Mouse (Mus musculus) E14TG2a.4 (cell line): Measurements from ENCODE around the gene Serinc4.

Experiments used
- CTCF ChIP-seq: conservative IDR thresholded peaks from 2 replicates; pipeline ENCODE4 v1.5.1; 2014; ENCODE audit warnings: low read length
- NANOG ChIP-seq: IDR thresholded peaks from 2 replicates; pipeline ENCODE4 v1.6.1; 2014; ENCODE audit warnings: borderline replicate concordance, low read length, mixed read lengths
- POU5F1 ChIP-seq: IDR thresholded peaks from 2 replicates; pipeline ENCODE4 v1.6.1; 2014; ENCODE audit warnings: low read length, borderline replicate concordance

DNA sequence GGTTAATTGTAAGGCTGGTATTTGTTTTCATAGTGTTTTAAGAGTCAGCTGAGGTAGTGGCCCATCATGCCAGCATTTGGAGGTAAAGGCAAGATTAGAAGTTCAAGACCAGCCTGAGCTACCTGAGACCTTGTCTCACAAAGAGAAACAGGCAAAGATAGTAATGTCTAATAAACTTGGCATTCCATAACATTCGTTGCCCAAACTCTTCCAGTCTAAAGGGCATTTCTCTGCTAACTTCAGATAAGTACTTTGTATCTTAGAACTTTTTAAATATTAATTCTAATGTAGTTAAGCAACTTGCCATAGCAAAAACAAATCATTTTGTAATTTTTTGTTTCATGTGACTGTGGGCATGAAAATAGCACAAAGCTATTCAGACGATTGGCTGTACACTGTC is 33.4 kb downstream of the Serinc4 start:
- no peak for TF ChIP-seq CTCF
- TF ChIP-seq NANOG: no peak
- TF ChIP-seq POU5F1: no peak
